Mouse (Mus musculus) heart, postnatal 10 days (tissue): Measurements from ENCODE around the gene Tsg101. TPM values are rescaled to one million over a fixed set of nuclear protein-coding genes. Genes with fewer than 3 reads are reported as not detected.
A peak's percentile ranks its signal among the peaks of the same experiment; 100 is the strongest.

Experiments used
- DNase-seq, 2 experiments: peaks; one replicate each; pipeline ENCODE4 v3.0.0; 2021
- intact Hi-C: fragments of 180-260 bp; cut with DNase I; formaldehyde crosslinking; loops from one replicate; pipeline ENCODE4 v1.15.1; 2025
- total RNA-seq, 2 experiments: library from RNA; stranded (reverse); gene quantifications; 2 replicates each; pipeline ENCODE4 v1.2.3; 2021

The Tsg101 gene
- total RNA-seq, 2 experiments from 2014 or later, result 78.8 to 80.3 TPM

DNA sequence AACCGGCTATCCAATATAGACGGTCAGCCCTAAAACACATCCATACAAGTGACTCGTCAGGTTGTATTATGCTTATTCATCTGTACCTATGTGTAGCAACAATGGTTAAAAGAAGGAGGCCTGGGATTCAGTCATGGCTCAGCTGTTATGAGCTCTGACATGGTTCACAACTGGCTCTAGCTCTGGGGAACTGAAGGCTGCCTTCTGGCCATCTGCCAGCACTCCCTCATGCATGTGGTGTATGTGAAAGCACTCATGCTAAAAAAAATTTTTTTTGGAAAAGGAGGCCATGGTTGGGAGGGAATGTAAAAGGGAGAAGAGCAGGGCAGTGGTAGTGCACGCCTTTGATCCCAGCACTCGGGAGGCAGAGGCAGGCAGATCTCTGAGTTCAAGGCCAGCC lies 39.9 kb downstream of the Tsg101 start:
- intact Hi-C loops, result no loop called here
- peak in 1 of 2 experiments; percentile 15 for DNase-seq

- no peak for DNase-seq
- intact Hi-C loops, result no loop called here
Measured at GRCm38 (mm10) chr7:46877255-46877654, 42.5 kb downstream of the Tsg101 start.

- intact Hi-C loops, result no loop called here
- no peak for DNase-seq
Measured at GRCm38 (mm10) chr7:46876841-46877240, 42.9 kb downstream of the Tsg101 start.

DNA sequence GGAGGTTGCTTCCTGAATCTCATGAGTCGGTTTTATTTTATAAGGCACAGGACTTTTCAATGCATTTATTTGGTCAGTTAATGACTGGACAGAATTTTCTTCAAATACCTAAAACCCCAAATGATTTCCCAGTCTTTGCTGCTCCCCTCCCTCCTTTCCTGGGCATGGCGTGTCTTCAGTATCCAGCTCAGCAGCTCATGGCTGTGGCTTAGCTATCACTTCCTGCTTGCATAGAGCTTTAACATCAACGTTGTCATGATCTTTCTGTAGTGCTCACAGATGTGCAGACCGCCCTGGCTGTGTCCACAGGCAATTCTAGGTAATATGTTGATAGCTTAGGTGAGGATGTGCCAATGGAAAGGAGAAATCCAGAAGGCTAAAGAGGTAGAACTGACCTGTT lies 47.8 kb downstream of the Tsg101 start:
- intact Hi-C loops, result no loop called here

GRCm38 (mm10) chr7:46860996-46861395 lies 58.8 kb downstream of the Tsg101 start, which contains the start of gene Ldhc:
Gene Ldhc (plus strand): TSS chr7:46861203.
- DNase-seq, result no peak
- intact Hi-C loops, result no loop called here

More for the DNA sequence above, 47.8 kb downstream of the Tsg101 start:
- DNase-seq, result no peak

DNA sequence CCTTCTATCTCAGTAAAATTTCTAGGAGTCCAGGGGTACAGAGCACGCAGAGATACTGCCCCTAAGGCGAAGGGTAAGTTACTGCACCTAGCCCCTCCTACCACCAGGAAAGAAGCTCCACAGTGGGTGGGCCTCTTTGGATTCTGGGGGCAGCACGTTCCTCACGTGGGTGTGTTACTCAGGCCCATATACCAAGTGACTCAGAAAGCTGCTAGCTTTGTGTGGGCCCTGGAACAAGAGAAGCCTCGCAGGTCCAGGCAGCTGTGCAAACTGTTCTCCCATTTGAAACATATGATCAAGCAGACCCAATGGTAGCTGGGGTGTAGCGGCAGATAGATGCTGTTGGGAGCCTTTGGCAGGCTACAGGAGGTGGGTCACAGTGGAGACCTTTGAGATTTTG lies 60.7 kb downstream of the Tsg101 start:
- no peak for DNase-seq
- intact Hi-C loops, result no loop called here

DNA sequence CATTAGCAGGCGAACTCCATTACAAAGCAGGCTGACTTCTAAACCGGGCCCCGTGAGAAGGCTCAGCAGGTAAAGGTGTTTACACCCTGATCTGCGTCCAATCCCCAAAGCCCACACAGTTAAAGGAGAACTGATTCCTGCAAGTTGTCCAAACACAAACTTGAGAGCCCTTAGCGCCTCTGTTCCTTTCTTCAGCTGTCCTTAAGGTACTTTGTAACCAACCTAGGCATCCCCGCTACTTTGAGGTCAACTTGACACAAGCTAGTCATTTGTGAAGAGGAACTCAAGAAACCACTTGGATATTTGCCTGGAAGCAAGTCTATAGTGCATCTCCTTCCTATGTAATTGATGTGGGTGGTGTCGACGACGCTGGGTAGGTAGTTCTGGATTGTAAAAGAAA lies 62.3 kb downstream of the Tsg101 start:
- intact Hi-C loops, result no loop called here
- DNase-seq, result no peak

DNA sequence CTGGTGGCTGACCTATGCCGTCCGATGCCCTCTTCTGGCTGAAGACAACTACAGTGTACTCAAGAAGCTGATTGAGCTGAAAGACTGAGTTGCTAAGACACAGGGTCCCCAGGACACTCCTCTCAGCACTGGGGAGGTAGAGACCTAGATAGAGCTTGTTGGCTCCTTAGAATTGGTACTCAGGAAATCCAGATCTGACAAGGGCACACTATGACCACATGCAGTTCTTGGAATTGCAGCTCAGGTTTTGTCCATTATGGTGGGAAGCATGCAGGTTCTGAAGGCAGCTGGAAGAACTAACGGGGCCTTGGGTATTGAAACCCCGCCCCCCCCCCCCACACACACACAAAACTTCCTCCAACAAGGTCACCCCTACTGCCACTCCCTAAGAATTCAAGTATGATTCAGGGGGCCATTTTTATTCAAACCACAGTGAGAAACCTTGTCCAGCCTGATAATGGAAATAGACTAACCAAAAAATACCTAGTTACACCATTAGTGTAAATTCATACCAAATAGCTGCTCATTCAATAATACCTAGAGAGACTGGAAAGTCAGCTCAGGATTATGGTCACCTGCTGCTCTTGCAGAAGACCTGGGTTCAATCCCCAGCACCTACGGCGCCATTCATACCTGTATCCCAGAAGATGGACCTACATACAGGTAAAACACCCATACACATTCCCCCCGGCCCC lies 63.8 kb downstream of the Tsg101 start:
- intact Hi-C loops, result no loop called here
- DNase-seq, result no peak

DNA sequence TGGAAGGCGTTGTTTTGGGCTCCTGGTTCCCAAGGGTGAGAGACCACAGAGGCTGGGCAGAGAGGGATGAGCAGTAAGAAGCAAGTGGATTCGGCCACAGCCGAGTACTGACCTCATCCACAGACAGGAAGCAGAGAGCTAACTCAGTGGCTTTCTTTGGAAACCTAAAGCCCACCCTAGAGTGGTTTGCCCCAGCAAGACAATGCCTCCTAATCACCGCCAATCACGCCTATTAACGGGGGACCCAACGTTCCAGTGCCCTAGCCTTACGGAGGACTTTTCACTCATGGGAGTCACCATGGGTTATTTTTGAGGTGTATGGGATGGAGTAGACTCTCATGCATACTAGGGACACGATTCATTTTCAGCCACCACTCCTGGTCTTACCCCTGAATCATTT lies 66.4 kb downstream of the Tsg101 start:
- intact Hi-C loops, result no loop called here

GRCm38 (mm10) chr7:46852666-46853065 lies 67.1 kb downstream of the Tsg101 start:
- intact Hi-C loops, result no loop called here
- DNase-seq, result no peak

More for the DNA sequence above, 66.4 kb downstream of the Tsg101 start:
- DNase-seq, result no peak

DNA sequence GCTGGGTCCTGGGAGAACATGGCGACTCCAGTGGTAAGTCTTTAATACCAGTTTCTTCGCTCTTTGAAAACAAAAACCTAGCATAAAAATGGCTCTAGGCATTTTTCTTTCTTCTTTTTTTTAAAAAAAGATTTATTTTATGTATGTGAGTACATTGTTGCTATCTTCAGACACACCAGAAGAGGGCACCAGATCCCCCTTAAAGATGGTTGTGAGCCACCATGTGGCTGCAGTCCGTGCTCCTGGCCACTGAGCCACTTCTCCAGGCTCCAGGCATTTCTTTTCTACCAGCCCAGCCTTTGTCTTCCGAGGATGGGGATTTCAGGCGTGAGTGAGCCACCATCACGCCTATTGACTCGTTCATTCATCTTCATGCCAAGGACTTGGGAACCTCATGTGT lies 68.7 kb downstream of the Tsg101 start:
- DNase-seq, result no peak
- intact Hi-C loops, result no loop called here

- DNase-seq, result no peak
- intact Hi-C loops, result loop anchor here (5.0 kb wide), 1 partner anchor 52 kb away; the partner anchor contains the start of genes Gtf2h1 and Hps5
Measured at GRCm38 (mm10) chr7:46849287-46849686, 70.5 kb downstream of the Tsg101 start.

DNA sequence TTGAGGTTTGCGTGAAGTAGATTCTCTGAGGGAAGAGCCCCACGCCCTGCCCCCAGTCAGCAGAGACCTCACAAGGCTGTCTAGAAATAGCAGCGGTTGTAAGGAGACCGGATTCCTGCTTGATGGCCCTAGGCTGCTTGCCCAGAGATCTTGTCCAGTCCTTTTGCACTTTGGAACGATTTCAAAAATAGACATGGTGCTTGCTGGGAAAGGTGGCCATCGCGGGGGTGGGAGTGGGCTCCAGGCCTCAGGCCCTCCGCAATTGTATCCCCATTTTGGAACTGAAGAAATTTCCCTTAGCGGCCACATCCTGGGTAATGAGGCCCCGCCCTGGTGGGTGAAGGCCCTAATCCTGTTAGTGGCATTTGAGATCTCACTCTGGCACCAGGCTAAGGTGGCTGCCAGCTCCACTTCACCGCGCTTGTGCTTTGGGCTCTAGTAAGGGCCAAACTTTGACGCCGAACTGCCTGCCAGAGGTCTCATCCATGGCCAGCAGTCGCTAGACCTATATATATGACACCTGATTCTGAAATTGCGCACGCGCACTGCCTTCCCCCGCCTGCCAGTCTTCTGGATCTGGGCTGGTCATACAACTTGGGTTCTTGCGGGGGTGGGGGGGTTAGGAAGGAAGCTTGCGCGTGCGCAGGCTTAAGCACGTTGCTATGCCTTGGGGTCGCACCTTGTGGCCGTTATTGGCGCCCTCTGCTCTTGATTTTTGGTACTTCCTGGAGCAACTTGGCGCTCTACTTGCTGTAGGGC lies 73.1 kb downstream of the Tsg101 start:
- intact Hi-C loops, result loop anchor here (5.0 kb wide), 1 partner anchor 49 kb away; the partner anchor contains the start of genes Gtf2h1 and Hps5

DNA sequence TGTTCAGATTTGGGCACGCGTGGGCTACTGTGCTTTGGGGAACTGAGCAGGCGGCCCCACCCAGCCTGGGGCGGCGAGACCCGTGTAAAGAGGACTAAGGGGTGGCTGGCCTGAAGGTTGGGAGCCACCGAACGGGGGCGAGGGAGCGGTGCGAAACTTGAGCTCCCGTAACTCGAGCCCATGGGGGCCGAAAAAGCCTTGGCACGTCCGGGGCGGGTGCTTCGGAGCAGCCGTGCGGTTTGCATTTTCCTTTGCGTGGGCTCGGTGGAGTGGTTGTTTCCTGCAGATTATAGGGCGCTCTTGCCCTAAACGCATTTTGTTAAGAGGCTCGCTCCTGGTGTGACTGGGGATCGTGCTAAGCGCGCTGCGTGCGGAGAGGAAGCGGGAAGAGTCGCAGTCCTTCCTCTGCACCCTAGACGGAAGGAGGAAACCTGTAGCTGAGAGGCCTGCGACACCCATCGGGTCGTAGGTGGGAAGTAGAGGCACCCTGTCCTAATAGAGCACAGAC lies 73.7 kb downstream of the Tsg101 start:
- peak in 1 of 2 experiments; percentile 65 for DNase-seq

More for the DNA sequence above, 73.1 kb downstream of the Tsg101 start:
- peak; percentile 78 to 82 for DNase-seq

DNA sequence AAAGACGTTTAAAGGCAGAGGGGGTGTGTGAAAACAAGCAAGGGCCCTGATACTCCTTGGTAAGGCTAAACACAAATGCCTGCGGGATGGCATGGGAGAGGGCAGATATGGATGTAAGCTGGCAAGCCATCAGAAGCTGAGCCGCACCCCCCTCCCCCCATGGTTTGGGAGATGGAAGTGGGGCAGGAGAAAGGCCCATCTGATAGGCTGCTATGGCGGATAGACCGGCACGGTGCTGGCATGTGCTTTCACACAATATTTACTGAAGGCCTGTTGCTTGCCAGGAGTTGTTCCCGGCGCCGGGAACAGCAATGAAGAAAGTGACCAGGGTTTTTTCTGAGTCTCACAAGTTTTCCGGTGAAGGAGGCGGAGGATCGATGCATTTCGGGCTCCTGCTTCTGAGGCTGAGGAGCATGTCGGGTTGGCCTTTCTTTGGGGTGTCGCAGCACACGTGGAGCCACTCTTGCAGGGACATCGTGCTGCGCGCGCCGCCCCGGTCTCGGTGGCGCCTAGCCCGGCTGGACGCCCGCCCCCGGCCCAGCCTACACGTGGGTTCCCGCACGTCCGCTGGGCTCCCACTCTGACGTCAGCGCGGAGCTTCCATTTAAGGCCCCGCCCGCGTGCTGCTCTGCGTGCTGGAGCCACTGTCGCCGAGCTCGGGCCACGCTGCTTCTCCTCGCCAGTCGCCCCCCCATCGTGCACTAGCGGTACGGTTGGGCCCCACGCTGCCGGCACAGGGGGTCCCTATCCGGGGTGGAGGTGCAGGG lies 74.4 kb downstream of the Tsg101 start:
- intact Hi-C loops, result loop anchor here (5.0 kb wide), 1 partner anchor 48 kb away; the partner anchor contains the start of genes Gtf2h1 and Hps5
- peak; percentile 95 to 96 for DNase-seq

More for the DNA sequence above, 73.7 kb downstream of the Tsg101 start:
- intact Hi-C loops, result loop anchor here (5.0 kb wide), 1 partner anchor 49 kb away; the partner anchor contains the start of genes Gtf2h1 and Hps5

GRCm38 (mm10) chr7:46843576-46843975 lies 76.2 kb downstream of the Tsg101 start:
- intact Hi-C loops, result no loop called here
- DNase-seq, result no peak

GRCm38 (mm10) chr7:46842278-46842677 lies 77.5 kb downstream of the Tsg101 start:
- DNase-seq, result no peak
- intact Hi-C loops, result no loop called here

DNA sequence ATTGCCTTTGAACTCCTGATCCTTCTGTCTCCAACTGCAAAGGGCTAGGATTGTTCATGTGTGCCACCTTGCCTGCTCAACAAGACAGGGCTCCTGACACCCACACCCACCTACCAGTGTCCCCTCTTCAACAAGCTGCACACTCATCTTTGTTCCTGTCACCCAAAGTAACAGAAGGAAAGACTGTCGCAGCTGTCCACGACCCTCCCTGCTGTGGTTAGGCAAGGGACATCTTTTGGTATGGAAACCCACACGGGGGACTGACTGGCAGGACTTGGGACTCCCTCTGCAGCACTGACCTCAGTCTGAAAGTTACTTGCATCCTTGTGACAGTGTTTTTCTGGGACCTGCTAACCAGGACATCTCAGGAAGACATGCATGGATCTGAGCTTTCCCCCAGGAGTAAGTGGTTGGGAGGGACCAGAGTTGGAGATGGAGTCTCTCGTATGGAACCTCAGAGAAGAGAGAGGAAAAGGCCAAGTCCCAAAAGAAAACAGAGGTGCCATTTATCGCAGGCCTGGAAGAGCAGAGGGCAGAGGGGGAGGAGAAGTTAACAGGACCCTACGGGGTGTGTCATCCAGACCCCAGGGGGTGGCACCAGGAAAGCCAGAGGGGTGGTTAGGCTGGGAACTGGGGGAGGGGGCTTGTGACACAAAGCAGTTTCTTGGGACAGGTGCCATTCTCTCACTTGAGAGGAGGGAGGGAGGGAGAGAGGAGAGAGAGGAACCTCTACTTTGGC lies 78.8 kb downstream of the Tsg101 start, which contains the start of gene Ldha:
Gene Ldha, plus strand, starts transcription at position 689 of the 739 bp plus-strand sequence.
- intact Hi-C loops, result no loop called here
- DNase-seq, result no peak

- intact Hi-C loops, result no loop called here
- no peak for DNase-seq
Measured at GRCm38 (mm10) chr7:46840326-46840725, 79.4 kb downstream of the Tsg101 start.

GRCm38 (mm10) chr7:46839861-46840260 lies 79.9 kb downstream of the Tsg101 start:
- no peak for DNase-seq
- intact Hi-C loops, result no loop called here
